Mouse (Mus musculus) spleen, adult 2 months (tissue): Measurements from ENCODE around the gene Nufip2.

Experiments used
- CTCF ChIP-seq: fragments of 200-500 bp; IDR thresholded peaks from 2 replicates; pipeline ENCODE4 v1.5.1; 2011; ENCODE audit warnings: mild to moderate bottlenecking, inconsistent platforms; ENCODE audit not compliant: insufficient read depth, insufficient read length, insufficient replicate concordance; ENCODE audit errors: extremely low read depth
- POLR2A ChIP-seq: fragments of 200-500 bp; IDR thresholded peaks from 2 replicates; pipeline ENCODE4 v1.6.1; 2011; ENCODE audit warnings: low read depth, low read length, inconsistent platforms

GRCm38 (mm10) chr11:77769496-77769895, 83.5 kb downstream of the Nufip2 start:
- TF ChIP-seq CTCF (no peak), POLR2A (no peak)
